Mouse (Mus musculus) adrenal gland, adult 2 months (tissue): ENCODE results near the gene Olfr1066. TPM values are rescaled to one million over a fixed set of nuclear protein-coding genes. Genes with fewer than 3 reads are reported as not detected.
"Not testable (repeated sequence)": the region's sequence is repeated elsewhere in the genome, so short reads cannot be mapped to it uniquely, and the experiment has no call there.

Source experiments
- DNase-seq: peaks from one replicate; pipeline ENCODE4 v3.0.0; 2021
- long read RNA-seq: library from polyadenylated mRNA; stranded (forward); transcript quantifications from one replicate; pipeline ENCODE4 v2.0.0, GENCODE M21; 2021
- polyA plus RNA-seq: library from polyadenylated mRNA; depleted of rRNA; stranded (reverse); fragments of >200 nt; gene quantifications from 2 replicates; pipeline ENCODE4 v1.2.3, GENCODE M21; 2012; rRNA removed
- total RNA-seq, 2 experiments: library from RNA; stranded (reverse); gene quantifications; 2 replicates each; pipeline ENCODE4 v1.2.3; 2021

The Olfr1066 gene
- total RNA-seq: not detected
- polyA plus RNA-seq: not detected in 2 replicates
- long read RNA-seq: 0 reads

DNA sequence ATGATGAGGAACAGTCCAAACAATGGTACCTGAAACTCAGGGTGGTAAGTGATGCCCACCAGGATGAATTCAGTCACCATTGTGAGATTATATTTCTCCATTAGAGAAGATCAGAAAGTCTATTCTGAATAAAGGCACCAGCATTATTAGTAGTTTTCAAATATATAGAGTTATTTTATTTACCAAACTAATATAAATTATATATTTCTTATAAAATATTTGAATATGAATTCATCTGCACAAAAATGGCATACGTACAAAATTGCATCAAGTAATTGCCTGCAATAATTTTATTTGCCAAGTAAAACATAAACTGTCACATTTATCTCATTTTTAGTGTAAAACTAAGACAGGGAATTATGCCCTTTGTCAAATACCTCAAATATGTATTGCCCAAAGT lies at the start of gene Olfr1066:
TSS of gene Olfr1066 (minus strand) at position 101 of the 400 bp plus-strand sequence.
- DNase-seq: no peak

DNA sequence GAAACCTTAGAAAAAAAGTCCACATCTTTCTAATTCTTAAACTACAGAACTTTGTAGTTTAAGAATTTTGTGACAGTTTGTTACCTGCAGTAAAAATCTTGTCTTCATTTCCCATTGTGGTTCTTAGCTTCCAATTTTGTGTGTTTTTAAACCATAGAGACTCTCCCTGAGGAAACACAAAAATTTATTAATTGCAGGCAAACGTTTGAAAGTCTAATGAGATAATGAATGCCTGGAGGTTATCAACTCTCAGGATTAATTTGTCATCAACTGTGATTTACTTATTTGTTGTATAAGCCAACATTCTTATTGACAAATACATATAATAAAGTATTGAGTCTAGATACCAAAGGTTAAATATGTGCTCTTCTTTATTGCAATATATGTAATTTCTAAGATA lies 31.2 kb upstream of the Olfr1066 start, which contains the start of gene Olfr228:
TSS of gene Olfr228 (minus strand) at position 101 of the 400 bp plus-strand sequence.
- no peak for DNase-seq

DNA sequence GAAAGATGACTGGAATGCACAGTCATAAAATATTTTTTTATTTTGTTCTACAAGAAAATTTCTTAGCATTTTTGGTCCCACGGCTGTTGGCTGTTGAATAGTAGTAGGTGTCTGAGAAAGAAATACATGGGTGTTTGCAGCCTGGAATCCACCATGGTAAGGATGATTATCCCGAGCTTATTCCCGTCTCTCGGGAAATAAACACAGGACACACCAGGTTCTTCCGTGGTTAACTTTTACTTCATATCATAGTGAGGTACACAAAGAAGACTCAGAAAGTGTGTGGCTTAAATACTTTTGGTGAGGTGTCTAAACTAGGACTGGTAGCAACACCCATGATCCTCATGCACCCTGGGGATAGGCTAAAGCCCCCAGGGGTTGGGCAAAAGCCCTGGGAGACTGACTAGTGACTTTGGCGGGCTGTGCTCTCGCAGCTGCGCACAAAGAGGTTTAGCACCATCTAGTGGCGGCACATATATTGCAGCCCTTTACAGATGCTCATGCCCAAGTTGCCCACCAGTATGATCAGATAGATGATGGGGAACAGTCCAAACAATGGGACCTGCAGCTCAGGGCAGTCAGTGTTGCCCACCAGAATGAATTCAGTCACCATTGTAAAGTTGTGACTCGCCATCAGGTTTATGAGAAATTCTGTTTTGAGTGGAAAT lies 8.5 kb upstream of the Olfr1066 start:
- peak; percentile 27 for DNase-seq

DNA sequence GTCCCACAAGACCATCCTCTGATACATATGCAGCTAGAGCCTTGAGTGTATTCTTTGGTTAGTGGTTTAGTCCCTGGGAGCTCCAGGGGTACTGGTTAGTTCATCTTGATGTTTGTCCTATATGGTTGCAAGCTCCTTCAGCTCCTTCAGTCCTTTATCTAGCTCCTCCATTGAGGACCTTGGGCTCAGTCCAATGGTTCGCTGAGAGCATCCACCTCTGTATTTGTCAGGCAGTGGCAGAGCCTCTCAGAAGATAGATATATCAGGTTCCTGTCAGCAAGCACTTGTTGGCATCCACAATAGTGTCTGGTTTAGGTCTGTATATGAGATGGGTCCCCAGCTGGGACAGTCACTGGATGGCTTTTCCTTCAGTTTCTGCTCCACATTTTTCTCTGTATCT lies 4.4 kb upstream of the Olfr1066 start:
- no peak for DNase-seq

DNA sequence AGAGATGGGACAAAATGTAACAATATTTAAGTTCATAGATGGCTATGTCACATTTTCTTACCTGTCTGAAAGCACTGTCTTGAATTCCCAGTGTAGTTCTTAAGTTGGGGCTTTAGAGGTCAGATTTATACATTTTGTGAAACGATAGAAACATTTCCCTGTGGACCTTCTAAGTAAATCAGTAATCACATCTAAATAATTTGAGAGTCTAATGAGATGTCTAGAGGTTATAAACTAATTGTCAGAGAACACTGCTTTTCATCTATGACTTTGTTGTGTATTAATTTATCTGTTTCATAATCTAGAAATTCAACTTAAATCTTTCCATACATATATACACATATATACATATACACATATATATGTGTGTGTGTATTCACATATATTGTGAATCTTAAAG lies 5.6 kb downstream of the Olfr1066 start, which contains the start of gene Olfr1065:
TSS of gene Olfr1065 (minus strand) at position 101 of the 400 bp plus-strand sequence.
- DNase-seq: not testable (repeated sequence)

DNA sequence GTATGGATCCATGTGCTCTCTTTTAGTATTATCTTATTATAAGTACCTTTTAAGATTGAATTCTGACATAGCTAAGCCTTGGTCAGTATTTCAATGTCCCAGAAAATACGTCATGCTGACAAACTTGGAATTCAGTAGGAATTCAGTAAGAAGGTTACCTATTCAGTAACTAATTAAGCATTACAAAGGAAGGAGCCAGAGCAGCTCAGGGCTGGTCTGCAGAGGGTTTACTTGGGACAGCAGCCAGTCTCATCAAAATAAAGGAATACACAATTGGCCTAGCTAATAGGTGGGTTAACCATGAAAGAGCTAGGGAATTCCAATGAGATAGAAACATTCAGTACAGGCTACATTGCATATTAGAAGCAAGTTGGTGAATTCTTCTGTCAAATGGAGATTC lies 14.0 kb downstream of the Olfr1066 start:
- DNase-seq: not testable (repeated sequence)

DNA sequence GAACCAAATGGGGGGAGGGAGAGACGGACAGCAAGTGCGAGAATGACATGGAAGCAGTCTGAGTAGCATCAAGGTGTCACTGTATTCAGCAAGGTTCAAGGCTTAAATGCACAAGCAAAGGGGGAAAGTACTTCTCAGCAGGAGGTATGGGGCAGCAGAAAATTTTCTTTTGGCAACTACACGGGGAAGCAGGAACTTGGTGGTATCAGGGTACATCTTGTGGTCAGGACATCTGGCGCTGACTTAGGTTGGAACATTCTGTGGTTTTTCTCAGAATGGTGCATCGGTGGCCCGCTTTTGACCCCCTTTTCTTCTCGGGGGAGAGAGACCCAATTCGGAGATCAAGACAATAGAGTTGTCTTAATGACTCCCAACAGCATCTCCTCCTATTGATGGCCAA lies 27.6 kb downstream of the Olfr1066 start:
- not testable (repeated sequence) for DNase-seq

DNA sequence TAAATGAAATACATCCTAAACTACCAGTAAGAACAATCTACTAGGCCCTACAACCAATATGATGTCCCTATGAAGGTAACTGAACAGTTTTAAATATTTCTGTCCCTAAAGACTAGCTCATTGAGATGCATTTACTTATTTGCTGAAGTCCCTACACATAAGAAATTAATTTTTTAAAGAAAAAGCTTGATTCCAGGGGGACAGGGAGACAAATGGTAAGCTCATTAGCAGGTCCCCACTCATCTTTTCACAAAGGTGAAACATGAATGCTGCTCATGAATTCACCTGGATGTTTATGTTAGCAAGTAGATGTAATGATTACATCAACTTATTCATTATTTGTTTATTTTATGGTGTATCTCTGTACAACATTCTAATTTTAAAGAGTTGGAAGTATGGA lies 29.4 kb downstream of the Olfr1066 start, which contains the start of gene Olfr1062:
TSS of gene Olfr1062 (minus strand) at position 101 of the 400 bp plus-strand sequence.
- DNase-seq: not testable (repeated sequence)

DNA sequence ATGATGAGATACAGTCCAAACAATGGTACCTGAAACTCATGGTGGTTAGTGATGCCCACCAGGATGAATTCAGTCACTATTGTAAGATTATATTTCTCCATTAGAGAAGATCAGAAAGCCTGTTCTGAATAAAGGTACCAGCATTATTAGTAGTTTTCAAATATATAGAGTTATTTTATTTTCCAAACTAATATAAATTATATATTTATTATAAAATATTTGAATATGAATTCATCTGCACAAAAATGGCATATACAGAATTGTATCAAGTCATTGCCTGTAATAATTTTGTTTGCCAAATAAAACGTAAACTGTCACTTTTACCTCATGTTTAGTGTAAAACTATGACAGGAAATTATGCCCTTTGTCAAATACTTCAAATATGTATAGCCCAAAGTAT lies 42.1 kb downstream of the Olfr1066 start, which contains the start of gene Olfr1061:
TSS of gene Olfr1061 (minus strand) at position 101 of the 400 bp plus-strand sequence.
- DNase-seq: no peak

Other genes with a start within 250 kb of the Olfr1066 start
- not detected for gene Olfr1046, start 237.0 kb downstream of the Olfr1066 start, total RNA-seq
- not detected in 2 replicates for gene Olfr1046, start 237.0 kb downstream of the Olfr1066 start, polyA plus RNA-seq
- gene Olfr1047, start 224.9 kb downstream of the Olfr1066 start, total RNA-seq: not detected
- not detected in 2 replicates for gene Olfr1047, start 224.9 kb downstream of the Olfr1066 start, polyA plus RNA-seq
- not detected for gene Olfr1048, start 216.0 kb downstream of the Olfr1066 start, total RNA-seq
- not detected in 2 replicates for gene Olfr1048, start 216.0 kb downstream of the Olfr1066 start, polyA plus RNA-seq
- gene Olfr1049, start 197.9 kb downstream of the Olfr1066 start, total RNA-seq: not detected
- not detected in 2 replicates for gene Olfr1049, start 197.9 kb downstream of the Olfr1066 start, polyA plus RNA-seq
- not detected for gene Olfr1051, start 177.2 kb downstream of the Olfr1066 start, total RNA-seq
- not detected in 2 replicates for gene Olfr1051, start 177.2 kb downstream of the Olfr1066 start, polyA plus RNA-seq
- gene Olfr1052, start 163.8 kb downstream of the Olfr1066 start, total RNA-seq: not detected
- gene Olfr1052, start 163.8 kb downstream of the Olfr1066 start, polyA plus RNA-seq: not detected in 2 replicates
- gene Olfr1053, start 141.0 kb downstream of the Olfr1066 start, total RNA-seq: not detected
- not detected in 2 replicates for gene Olfr1053, start 141.0 kb downstream of the Olfr1066 start, polyA plus RNA-seq
- not detected for gene Olfr1054, start 120.8 kb downstream of the Olfr1066 start, total RNA-seq
- gene Olfr1054, start 120.8 kb downstream of the Olfr1066 start, polyA plus RNA-seq: not detected in 2 replicates
- not detected for gene Olfr1055, start 106.0 kb downstream of the Olfr1066 start, total RNA-seq
- not detected in 2 replicates for gene Olfr1055, start 106.0 kb downstream of the Olfr1066 start, polyA plus RNA-seq
- not detected for gene Olfr1056, start 93.8 kb downstream of the Olfr1066 start, total RNA-seq
- gene Olfr1056, start 93.8 kb downstream of the Olfr1066 start, polyA plus RNA-seq: not detected in 2 replicates
- not detected for gene Olfr1057, start 77.9 kb downstream of the Olfr1066 start, total RNA-seq
- gene Olfr1057, start 77.9 kb downstream of the Olfr1066 start, polyA plus RNA-seq: not detected in 2 replicates
- not detected for gene Olfr1058, start 67.7 kb downstream of the Olfr1066 start, total RNA-seq
- gene Olfr1058, start 67.7 kb downstream of the Olfr1066 start, polyA plus RNA-seq: not detected in 2 replicates
- gene Olfr1061, start 42.2 kb downstream of the Olfr1066 start, total RNA-seq: not detected
- not detected in 2 replicates for gene Olfr1061, start 42.2 kb downstream of the Olfr1066 start, polyA plus RNA-seq
- gene Olfr1062, start 29.5 kb downstream of the Olfr1066 start, total RNA-seq: not detected
- not detected in 2 replicates for gene Olfr1062, start 29.5 kb downstream of the Olfr1066 start, polyA plus RNA-seq
- gene Olfr1065, start 5.7 kb downstream of the Olfr1066 start, total RNA-seq: not detected
- gene Olfr1065, start 5.7 kb downstream of the Olfr1066 start, polyA plus RNA-seq: not detected in 2 replicates
- not detected for gene Olfr228, start 31.1 kb upstream of the Olfr1066 start, total RNA-seq
- not detected in 2 replicates for gene Olfr228, start 31.1 kb upstream of the Olfr1066 start, polyA plus RNA-seq
- not detected for gene Olfr1076, start 52.2 kb upstream of the Olfr1066 start, total RNA-seq
- gene Olfr1076, start 52.2 kb upstream of the Olfr1066 start, polyA plus RNA-seq: not detected in 2 replicates
- gene Olfr1079, start 86.2 kb upstream of the Olfr1066 start, total RNA-seq: not detected
- not detected in 2 replicates for gene Olfr1079, start 86.2 kb upstream of the Olfr1066 start, polyA plus RNA-seq
- not detected for gene Olfr1080, start 102.0 kb upstream of the Olfr1066 start, total RNA-seq
- gene Olfr1080, start 102.0 kb upstream of the Olfr1066 start, polyA plus RNA-seq: not detected in 2 replicates
- gene Olfr1082, start 142.7 kb upstream of the Olfr1066 start, total RNA-seq: not detected
- not detected in 2 replicates for gene Olfr1082, start 142.7 kb upstream of the Olfr1066 start, polyA plus RNA-seq
- gene Olfr1084, start 183.5 kb upstream of the Olfr1066 start, total RNA-seq: not detected
- not detected in 2 replicates for gene Olfr1084, start 183.5 kb upstream of the Olfr1066 start, polyA plus RNA-seq
- gene Olfr1085, start 205.8 kb upstream of the Olfr1066 start, total RNA-seq: not detected
- gene Olfr1085, start 205.8 kb upstream of the Olfr1066 start, polyA plus RNA-seq: not detected in 2 replicates
- not detected for gene Olfr1086, start 223.8 kb upstream of the Olfr1066 start, total RNA-seq
- not detected in 2 replicates for gene Olfr1086, start 223.8 kb upstream of the Olfr1066 start, polyA plus RNA-seq
- not detected for gene Olfr1087, start 242.1 kb upstream of the Olfr1066 start, total RNA-seq
- not detected in 2 replicates for gene Olfr1087, start 242.1 kb upstream of the Olfr1066 start, polyA plus RNA-seq